Mouse (Mus musculus): ENCODE data around the gene Spon1. TPM values are rescaled to one million over a fixed set of nuclear protein-coding genes. Genes with fewer than 3 reads are reported as not detected.

Gene Spon1
- total and polyA plus RNA-seq, 3 experiments: not detected

DNA sequence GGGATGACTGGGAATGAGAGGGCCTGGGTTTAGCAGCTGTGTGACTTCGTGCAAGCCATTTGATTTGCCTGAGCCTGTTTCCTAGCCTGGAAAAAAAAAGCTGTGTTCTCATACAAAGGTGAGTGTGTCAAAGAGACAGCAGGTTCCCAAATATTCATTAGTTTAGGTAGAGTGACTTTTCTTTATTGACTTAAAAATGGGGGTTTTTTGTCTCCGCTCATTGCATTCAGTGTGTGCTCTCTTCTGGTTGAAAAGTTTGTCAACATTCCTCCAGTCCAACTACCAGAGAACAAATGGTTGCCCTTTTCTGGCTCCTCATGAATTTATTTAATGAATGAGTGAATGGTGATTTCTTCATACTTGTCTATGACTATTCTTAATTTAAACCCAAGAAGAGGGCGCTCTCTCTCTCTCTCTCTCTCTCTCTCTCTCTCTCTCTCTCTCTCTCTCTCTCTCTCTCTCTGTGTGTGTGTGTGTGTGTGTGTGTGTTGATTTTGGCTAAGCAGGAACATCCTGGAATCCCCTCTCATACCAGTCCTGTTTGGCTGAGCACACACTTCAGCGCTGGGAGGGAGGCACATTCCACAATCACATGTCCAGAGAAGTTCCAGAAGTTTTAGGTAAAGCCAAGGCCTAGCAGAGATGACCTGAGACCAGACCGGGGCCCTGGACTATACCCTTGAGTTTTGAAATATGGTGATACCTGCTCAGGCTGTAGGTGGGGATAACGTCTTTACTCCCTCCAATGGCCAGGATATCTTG lies 2.6 kb downstream of the Spon1 start:
- TF ChIP-seq NRF1 (IDR thresholded peaks at IDR 0.05; ENCODE audit: low read depth, low read length) (no peak), ZKSCAN1 (IDR thresholded peaks at IDR 0.05; ENCODE audit: borderline replicate concordance, low read depth, low read length) (no peak), MAFK (IDR thresholded peaks at IDR 0.05; ENCODE audit: insufficient replicate concordance, low read length) (no peak), EP300 (IDR thresholded peaks at IDR 0.05; ENCODE audit: low read length) (no peak), BHLHE40 (IDR thresholded peaks at IDR 0.05; ENCODE audit: low read depth, low read length) (no peak), MAZ (IDR thresholded peaks at IDR 0.05; ENCODE audit: low read depth, low read length) (no peak), MXI1 (IDR thresholded peaks at IDR 0.05; ENCODE audit: low read depth, low read length) (no peak), ELF1 (IDR thresholded peaks at IDR 0.05; ENCODE audit: low read depth, low read length) (no peak), E2F4 (IDR thresholded peaks at IDR 0.05; ENCODE audit: insufficient replicate concordance, low read depth, low read length) (no peak), MYC (IDR thresholded peaks at IDR 0.05; ENCODE audit: low read depth, low read length) (no peak), JUND (conservative IDR thresholded peaks at IDR 0.05; ENCODE audit: low read depth, low read length) (no peak), POLR2AphosphoS2 (IDR thresholded peaks at IDR 0.05; ENCODE audit: low read depth, low read length) (no peak), JUN (IDR thresholded peaks at IDR 0.05; ENCODE audit: insufficient read depth, low read depth, low read length) (no peak)
- H3K4me2 ChIP-seq (ENCODE audit: insufficient read depth, low read depth, poor library complexity, severe bottlenecking): no peak overlapping the region

GRCm38 (mm10) chr7:113769281-113769680 lies 3.5 kb downstream of the Spon1 start:
- no peak for DNase-seq (ENCODE audit: extremely low read depth)
- peaks cover 5% of the 10 kb centered on the region for H3K9me3 ChIP-seq (replicated peaks; ENCODE audit: low read length)
- dilution Hi-C loops (cut with MboI; ENCODE audit: extremely low pct_ligation_motif_present, extremely low pct_unique_long_range_greater_than_20kb, low sequenced_read_pairs) (no loop called here), in situ Hi-C loops (cut with MboI; ENCODE audit: low pct_ligation_motif_present, low pct_unique_long_range_greater_than_20kb, low sequenced_read_pairs) (no loop called here)
- H3K9ac ChIP-seq (ENCODE audit: insufficient read depth, low read depth): no peak overlapping the region
- H3K27me3 ChIP-seq (replicated peaks): peaks cover 9% of the 10 kb centered on the region
- no peak overlapping the region for H3K4me3 ChIP-seq (replicated peaks in 1 of 3; ENCODE audit: low read depth in 2 of 3, low read length in 2 of 3, poor library complexity in 1 of 3)
- peaks cover 0 to 7% of the 10 kb centered on the region in 2 experiments; a peak in 2 of 4 replicates for H3K4me1 ChIP-seq (ENCODE audit: control insufficient read depth in 1 of 2, insufficient read depth in 2 of 2)
- no peak overlapping the region for H3K4me2 ChIP-seq (ENCODE audit: insufficient read depth, low read depth, poor library complexity, severe bottlenecking)
- no peaks in the 10 kb centered on the region for H3K79me2 ChIP-seq (replicated peaks; ENCODE audit: control insufficient read depth, extremely low read depth, insufficient read depth, poor library complexity, severe bottlenecking)
- H3K27ac ChIP-seq (ENCODE audit: insufficient read depth, low read depth): no peak overlapping the region
- no peaks in the 10 kb centered on the region for H3K36me3 ChIP-seq (replicated peaks in 1 of 2; ENCODE audit: control insufficient read depth in 1 of 2, insufficient read depth in 1 of 2, low read length in 1 of 2)
- TF ChIP-seq KAT2A (IDR thresholded peaks at IDR 0.05; ENCODE audit: insufficient replicate concordance, low read length) (no peak), USF1 (IDR thresholded peaks at IDR 0.05; ENCODE audit: low read depth, low read length) (no peak), POLR2A (IDR thresholded peaks at IDR 0.05; ENCODE audit: low read depth, low read length) (no peak), RCOR1 (conservative IDR thresholded peaks at IDR 0.05; ENCODE audit: low read depth, low read length) (no peak), POLR2AphosphoS2 (IDR thresholded peaks at IDR 0.05; ENCODE audit: low read depth, low read length) (no peak), UBTF (IDR thresholded peaks at IDR 0.05; ENCODE audit: low read depth, low read length) (no peak), SIN3A (IDR thresholded peaks at IDR 0.05; ENCODE audit: low read length) (no peak), ELF1 (IDR thresholded peaks at IDR 0.05; ENCODE audit: low read depth, low read length) (no peak), CHD2 (IDR thresholded peaks at IDR 0.05; ENCODE audit: low read length) (no peak), MAX (IDR thresholded peaks at IDR 0.05; ENCODE audit: low read length) (no peak), CHD1 (IDR thresholded peaks at IDR 0.05; ENCODE audit: low read depth, low read length) (no peak), CTCF (conservative IDR thresholded peaks at IDR 0.05 in 1 of 2, IDR thresholded peaks at IDR 0.05 in 1 of 2; ENCODE audit: low read depth in 2 of 2, low read length in 2 of 2) (no peak)

More for the DNA sequence above, 2.6 kb downstream of the Spon1 start:
- H3K79me2 ChIP-seq (replicated peaks; ENCODE audit: control insufficient read depth, extremely low read depth, insufficient read depth, poor library complexity, severe bottlenecking): no peaks in the 10 kb centered on the region
- H3K27ac ChIP-seq (ENCODE audit: insufficient read depth, low read depth): no peak overlapping the region
- no peaks in the 10 kb centered on the region for H3K36me3 ChIP-seq (replicated peaks in 1 of 2; ENCODE audit: control insufficient read depth in 1 of 2, insufficient read depth in 1 of 2, low read length in 1 of 2)
- peaks cover 0 to 1% of the 10 kb centered on the region in 2 experiments; a peak in 2 of 4 replicates for H3K4me1 ChIP-seq (ENCODE audit: control insufficient read depth in 1 of 2, insufficient read depth in 2 of 2)
- dilution Hi-C loops (cut with MboI; ENCODE audit: extremely low pct_ligation_motif_present, extremely low pct_unique_long_range_greater_than_20kb, low sequenced_read_pairs): no loop called here
- no peak overlapping the region for H3K4me3 ChIP-seq (replicated peaks in 1 of 3; ENCODE audit: low read depth in 2 of 3, low read length in 2 of 3, poor library complexity in 1 of 3)
- peaks cover 5% of the 10 kb centered on the region for H3K9me3 ChIP-seq (replicated peaks; ENCODE audit: low read length)
- DNase-seq (ENCODE audit: extremely low read depth): no peak
- in situ Hi-C loops (cut with MboI; ENCODE audit: low pct_ligation_motif_present, low pct_unique_long_range_greater_than_20kb, low sequenced_read_pairs): no loop called here
- no peak overlapping the region for H3K9ac ChIP-seq (ENCODE audit: insufficient read depth, low read depth)
- peaks cover 9% of the 10 kb centered on the region for H3K27me3 ChIP-seq (replicated peaks)
